Mouse (Mus musculus) bone marrow, adult 2 months (tissue): ENCODE results near the gene Olfr492. TPM values are rescaled to one million over a fixed set of nuclear protein-coding genes. Genes with fewer than 3 reads are reported as not detected.

Source experiments
- H3K27ac ChIP-seq: fragments of 200-500 bp; 2 replicates; pipeline ENCODE4 v1.5.1; 2012; ENCODE audit warnings: low read depth, mild to moderate bottlenecking, control low read depth, inconsistent platforms, low read length; ENCODE audit not compliant: control insufficient read depth, poor library complexity, insufficient read depth
- H3K4me1 ChIP-seq: fragments of 200-500 bp; 2 replicates; pipeline ENCODE4 v1.6.1; 2011; ENCODE audit warnings: low read length; ENCODE audit not compliant: control insufficient read depth, insufficient read depth
- H3K4me3 ChIP-seq: fragments of 200-500 bp; replicated peaks from 2 replicates; pipeline ENCODE3; 2011; ENCODE audit warnings: mild to moderate bottlenecking, low read depth, low read length, control low read depth; ENCODE audit not compliant: control insufficient read depth
- CTCF ChIP-seq: fragments of 200-500 bp; IDR thresholded peaks from 2 replicates; pipeline ENCODE4 v1.5.1; 2011; ENCODE audit warnings: low read length, control low read depth; ENCODE audit not compliant: control insufficient read depth, insufficient read depth
- POLR2A ChIP-seq: fragments of 200-500 bp; IDR thresholded peaks from 2 replicates; pipeline ENCODE4 v1.6.1; 2011; ENCODE audit warnings: low read depth, mild to moderate bottlenecking, control low read depth, low read length, borderline replicate concordance; ENCODE audit not compliant: control insufficient read depth
- WGBS: fragments of 180-500 bp; shearing (Covaris S2); methylation state at CpG from one replicate; pipeline ENCODE4 v1.1.7; 2018; 5-methylcytosine and 5-hydroxymethylcytosine counted together
- polyA plus RNA-seq: library from polyadenylated mRNA; stranded (reverse); fragments of >200 nt; gene quantifications from 2 replicates; pipeline ENCODE4 v1.2.4, GENCODE M21; 2011; ENCODE audit warnings: low replicate concordance; ENCODE audit not compliant: missing spikeins, insufficient read depth, insufficient read length

The Olfr492 gene
- polyA plus RNA-seq = not detected in 2 replicates

- Histone ChIP-seq H3K4me3 (no peak within 1 kb of the TSS), H3K4me1 (no peaks in the 10 kb centered on the region), H3K27ac (no peak within 1 kb of the TSS)
- 71% methylated on average over 2 of the region's 2 CpGs for WGBS
- TF ChIP-seq POLR2A (no peak), CTCF (no peak)
These were observed at the start of gene Olfr492 for GRCm38 (mm10) chr7:108323574-108323973. TSS of gene Olfr492 (minus strand) at chr7:108323674.

GRCm38 (mm10) chr7:108365035-108365434, 41.6 kb upstream of the Olfr492 start, which contains the start of gene Olfr494:
TSS of gene Olfr494 (plus strand) at chr7:108365335.
- 65% methylated on average over 3 of the region's 3 CpGs for WGBS
- Histone ChIP-seq H3K27ac (no peak within 1 kb of the TSS), H3K4me1 (no peaks in the 10 kb centered on the region), H3K4me3 (no peak within 1 kb of the TSS)
- TF ChIP-seq CTCF (no peak), POLR2A (no peak)

GRCm38 (mm10) chr7:108346879-108347278, 23.4 kb upstream of the Olfr492 start, which contains the start of gene Olfr493:
TSS of gene Olfr493 (minus strand) at chr7:108346979.
- TF ChIP-seq POLR2A = no peak
- TF ChIP-seq CTCF = no peak
- no peak within 1 kb of the TSS for H3K27ac ChIP-seq
- no peaks in the 10 kb centered on the region for H3K4me1 ChIP-seq
- no peak within 1 kb of the TSS for H3K4me3 ChIP-seq
- WGBS = 53% methylated on average over 1 of the region's 1 CpGs

- Histone ChIP-seq H3K27ac (no peak within 1 kb of the TSS), H3K4me3 (no peak within 1 kb of the TSS), H3K4me1 (no peaks in the 10 kb centered on the region)
- WGBS = 63% methylated on average over 1 of the region's 1 CpGs
- TF ChIP-seq CTCF (no peak), POLR2A (no peak)
These were observed 10.3 kb downstream of the Olfr492 start, which contains the start of gene Olfr491 for GRCm38 (mm10) chr7:108313151-108313550. TSS of gene Olfr491 (plus strand) at chr7:108313451.

GRCm38 (mm10) chr7:108288834-108289233, 34.6 kb downstream of the Olfr492 start, which contains the start of gene Olfr490:
TSS of gene Olfr490 (minus strand) at chr7:108288934.
- H3K4me3 ChIP-seq = no peak within 1 kb of the TSS
- no peak within 1 kb of the TSS for H3K27ac ChIP-seq
- no peaks in the 10 kb centered on the region for H3K4me1 ChIP-seq
- no peak for TF ChIP-seq CTCF
- TF ChIP-seq POLR2A = no peak

Other genes with a start within 250 kb of the Olfr492 start
- gene Olfr481, start 243.8 kb downstream of the Olfr492 start, polyA plus RNA-seq = 0.43 TPM in 1 of 2 replicates, not detected in the other
- gene Olfr482, start 226.1 kb downstream of the Olfr492 start, polyA plus RNA-seq = not detected in 2 replicates
- gene Olfr483, start 222.8 kb downstream of the Olfr492 start, polyA plus RNA-seq = not detected in 2 replicates
- not detected in 2 replicates for gene Olfr484, start 196.2 kb downstream of the Olfr492 start, polyA plus RNA-seq
- not detected in 2 replicates for gene Olfr485, start 163.8 kb downstream of the Olfr492 start, polyA plus RNA-seq
- not detected in 2 replicates for gene Olfr486, start 150.9 kb downstream of the Olfr492 start, polyA plus RNA-seq
- gene Olfr487, start 109.0 kb downstream of the Olfr492 start, polyA plus RNA-seq = not detected in 2 replicates
- gene Olfr488, start 65.3 kb downstream of the Olfr492 start, polyA plus RNA-seq = not detected in 2 replicates
- gene Olfr490, start 34.7 kb downstream of the Olfr492 start, polyA plus RNA-seq = not detected in 2 replicates
- not detected in 2 replicates for gene Olfr491, start 10.2 kb downstream of the Olfr492 start, polyA plus RNA-seq
- gene Olfr493, start 23.3 kb upstream of the Olfr492 start, polyA plus RNA-seq = not detected in 2 replicates
- gene Olfr494, start 41.7 kb upstream of the Olfr492 start, polyA plus RNA-seq = not detected in 2 replicates
- not detected in 2 replicates for gene Olfr495, start 69.5 kb upstream of the Olfr492 start, polyA plus RNA-seq
- not detected in 2 replicates for gene Olfr497, start 96.7 kb upstream of the Olfr492 start, polyA plus RNA-seq
- gene Olfr498, start 141.7 kb upstream of the Olfr492 start, polyA plus RNA-seq = not detected in 2 replicates
- gene Olfr502, start 201.4 kb upstream of the Olfr492 start, polyA plus RNA-seq = not detected in 2 replicates
- not detected in 2 replicates for gene Olfr503, start 220.9 kb upstream of the Olfr492 start, polyA plus RNA-seq
- not detected in 2 replicates for gene Olfr504, start 242.1 kb upstream of the Olfr492 start, polyA plus RNA-seq